Mouse (Mus musculus): ENCODE results near the gene Adgrf5. TPM values are rescaled to one million over a fixed set of nuclear protein-coding genes. Genes with fewer than 3 reads are reported as not detected.

The Adgrf5 gene
- total RNA-seq, 2 experiments from 2014 or later: 78.8 to 85.4 TPM

DNA sequence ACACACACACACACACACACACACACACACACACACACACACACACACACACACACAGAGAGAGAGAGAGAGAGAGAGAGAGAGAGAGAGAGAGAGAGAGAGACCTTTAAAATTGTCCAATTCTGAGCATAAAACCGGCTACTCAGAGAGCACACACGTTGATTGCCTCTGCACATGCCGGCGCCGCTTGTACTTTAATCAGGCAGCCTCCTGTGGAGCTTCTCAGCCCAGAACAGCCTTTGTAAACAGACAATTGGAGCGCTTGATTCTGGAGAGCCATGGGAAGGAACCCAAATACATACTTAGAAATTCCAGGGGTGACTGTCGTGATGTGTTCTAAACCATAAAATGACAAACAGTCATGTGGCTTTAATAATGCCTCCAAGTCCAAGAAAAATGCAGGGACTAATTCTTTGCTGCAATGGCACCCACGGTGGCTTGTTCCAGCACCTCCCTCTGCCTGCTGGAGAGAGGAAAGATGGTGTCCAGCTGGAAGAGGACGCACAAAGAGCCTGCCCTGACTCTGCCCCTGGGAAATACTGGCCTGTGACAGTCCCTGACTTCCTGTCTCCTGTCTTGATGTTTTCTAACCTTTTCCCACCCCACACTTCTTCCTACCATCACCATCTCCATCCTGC lies 2.2 kb upstream of the Adgrf5 start:
- TF ChIP-seq CTCF (IDR thresholded peaks at IDR 0.05): no peak
- DNase-seq: no peak
- H3K4me3 ChIP-seq: no peak overlapping the region
- no peak overlapping the region for H3K27ac ChIP-seq
- intact Hi-C loops (cut with DNase I): no loop called here

DNA sequence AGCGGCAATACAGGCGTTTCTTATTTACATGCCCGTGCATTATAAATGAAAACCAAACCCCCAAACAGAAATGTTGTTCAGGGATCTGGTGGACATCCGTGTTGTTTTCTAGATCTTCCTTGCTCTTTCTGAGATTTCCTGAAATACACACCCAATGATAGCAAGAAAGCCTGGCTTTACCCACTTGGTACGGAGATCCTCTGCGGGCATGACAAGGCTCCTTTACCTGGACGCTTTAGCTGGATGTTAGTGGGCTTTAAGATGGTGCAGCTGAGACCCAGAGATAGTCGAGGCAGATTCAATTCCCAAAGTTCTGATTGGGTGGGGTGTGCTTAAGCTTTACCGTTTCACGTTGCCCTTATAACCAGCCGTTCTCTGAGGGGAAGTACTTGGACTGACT lies 770 bp downstream of the Adgrf5 start:
- TF ChIP-seq CTCF (IDR thresholded peaks at IDR 0.05): no peak
- Histone ChIP-seq H3K4me3 (peak overlapping the region; percentile 67), H3K27ac (peak overlapping the region; percentile 81)
- DNase-seq: no peak
- intact Hi-C loops (cut with DNase I): no loop called here

DNA sequence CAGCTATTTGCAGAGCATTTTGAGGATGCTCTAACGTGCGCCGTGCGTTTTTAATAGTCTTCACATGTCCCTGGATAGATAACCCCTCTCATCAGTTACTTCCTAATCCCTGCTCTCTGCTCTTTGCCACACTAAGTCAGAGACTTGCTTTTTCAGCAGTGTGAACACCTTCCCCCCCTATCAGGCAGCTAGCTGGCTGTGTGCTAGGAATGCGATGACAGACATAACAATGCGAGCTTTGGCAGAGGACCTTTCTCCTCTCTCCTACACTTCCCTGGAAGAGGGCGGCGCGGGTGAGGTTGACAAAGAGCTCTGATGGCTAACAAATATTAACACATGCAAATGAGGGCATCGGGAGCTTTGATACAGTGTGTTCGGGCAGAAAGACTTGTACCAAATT lies 2.1 kb downstream of the Adgrf5 start:
- no peak for TF ChIP-seq CTCF (IDR thresholded peaks at IDR 0.05)
- intact Hi-C loops (cut with DNase I): loop anchor here (2.0 kb wide), 1 partner anchor 30 kb away; no protein-coding TSS in a partner anchor
- Histone ChIP-seq H3K4me3 (peak overlapping the region; percentile 67), H3K27ac (peak overlapping the region; percentile 81)
- no peak for DNase-seq

DNA sequence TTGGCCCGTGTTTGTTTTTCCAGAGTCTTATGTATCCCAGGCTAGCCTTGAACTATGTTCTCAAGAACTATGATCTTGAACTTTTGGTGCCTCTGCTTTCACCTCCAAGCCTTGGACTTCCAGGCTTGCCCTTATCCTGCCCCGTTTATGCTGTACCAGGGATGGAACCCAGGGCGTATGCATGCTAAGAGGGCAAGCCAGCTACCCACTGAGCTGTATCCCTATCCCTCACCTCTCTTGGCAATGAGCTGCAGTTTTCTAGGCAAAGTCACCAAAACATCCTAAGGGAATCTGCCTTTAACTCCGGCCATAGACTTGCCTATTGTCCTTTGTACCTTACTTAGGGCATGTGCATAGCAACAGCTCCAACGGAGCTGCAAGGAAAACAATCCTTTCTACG lies 2.6 kb downstream of the Adgrf5 start:
- Histone ChIP-seq H3K4me3 (peak overlapping the region; percentile 67), H3K27ac (peak overlapping the region; percentile 81)
- intact Hi-C loops (cut with DNase I): loop anchor here (2.0 kb wide), 1 partner anchor 30 kb away; no protein-coding TSS in a partner anchor
- no peak for DNase-seq
- no peak for TF ChIP-seq CTCF (IDR thresholded peaks at IDR 0.05)

DNA sequence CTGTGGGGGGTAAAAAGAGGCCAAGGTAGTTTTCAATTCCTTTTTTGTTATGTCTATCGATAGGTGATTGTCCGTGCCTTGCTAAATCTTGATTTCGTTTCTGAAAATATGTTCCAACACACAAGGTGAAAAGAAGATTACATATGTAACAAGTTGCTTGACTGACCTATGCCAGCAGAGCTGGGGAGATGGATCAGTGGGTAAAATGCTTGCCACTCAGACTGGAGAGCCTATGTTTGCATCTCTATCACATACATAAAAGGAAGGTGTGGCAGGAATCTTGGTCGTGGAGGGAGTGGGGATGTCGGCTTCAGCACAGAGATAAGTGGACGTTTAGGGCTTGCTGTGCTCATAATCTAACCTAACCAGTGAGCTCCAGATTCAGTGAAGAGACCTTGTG lies 3.7 kb downstream of the Adgrf5 start:
- intact Hi-C loops (cut with DNase I): loop anchor here (2.0 kb wide), 1 partner anchor 29 kb away; no protein-coding TSS in a partner anchor
- Histone ChIP-seq H3K4me3 (peak overlapping the region; percentile 67), H3K27ac (peak overlapping the region; percentile 81)
- DNase-seq: no peak
- no peak for TF ChIP-seq CTCF (IDR thresholded peaks at IDR 0.05)

DNA sequence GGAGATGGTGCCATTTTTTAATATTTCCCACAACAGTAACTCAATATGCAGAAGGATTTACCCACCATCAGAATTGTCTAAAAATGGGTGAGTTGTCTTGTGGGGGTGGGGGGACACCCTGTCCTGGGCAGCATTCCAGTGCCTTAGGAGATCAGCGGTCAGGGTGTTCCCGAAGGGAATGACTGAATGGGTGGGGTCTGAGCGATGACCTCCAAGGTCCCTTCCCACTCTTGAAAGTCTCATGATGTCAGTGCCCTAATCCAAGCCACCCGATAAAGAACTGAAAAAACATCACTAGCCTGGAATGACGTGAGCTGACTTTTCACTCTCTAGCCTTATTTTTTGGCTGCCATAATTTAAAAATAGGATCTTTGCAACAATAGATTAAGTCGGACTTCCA lies 5.0 kb downstream of the Adgrf5 start:
- intact Hi-C loops (cut with DNase I): no loop called here
- peak; percentile 42 for DNase-seq
- H3K4me3 ChIP-seq: peak overlapping the region; percentile 38
- H3K27ac ChIP-seq: peak overlapping the region; percentile 75
- TF ChIP-seq CTCF (IDR thresholded peaks at IDR 0.05): no peak

DNA sequence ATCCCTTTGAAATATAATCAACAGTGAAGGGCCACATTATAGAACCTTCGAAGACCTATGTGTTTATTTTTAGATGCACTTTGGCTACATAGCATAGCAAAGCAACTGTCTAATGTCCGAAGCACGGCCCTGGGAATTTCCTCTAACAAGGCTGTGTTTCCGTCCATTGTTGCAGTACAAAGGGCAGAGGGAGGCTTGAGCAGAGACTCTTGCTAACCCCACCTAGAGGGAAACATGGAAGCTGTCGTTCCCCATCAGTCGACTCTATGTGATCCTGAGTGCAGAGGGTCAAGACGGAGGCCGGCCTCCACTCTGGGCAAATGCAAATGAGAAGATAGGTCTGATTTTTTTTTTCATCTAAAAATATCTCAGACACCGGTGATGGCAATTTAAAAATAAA lies 6.2 kb downstream of the Adgrf5 start:
- intact Hi-C loops (cut with DNase I): no loop called here

DNA sequence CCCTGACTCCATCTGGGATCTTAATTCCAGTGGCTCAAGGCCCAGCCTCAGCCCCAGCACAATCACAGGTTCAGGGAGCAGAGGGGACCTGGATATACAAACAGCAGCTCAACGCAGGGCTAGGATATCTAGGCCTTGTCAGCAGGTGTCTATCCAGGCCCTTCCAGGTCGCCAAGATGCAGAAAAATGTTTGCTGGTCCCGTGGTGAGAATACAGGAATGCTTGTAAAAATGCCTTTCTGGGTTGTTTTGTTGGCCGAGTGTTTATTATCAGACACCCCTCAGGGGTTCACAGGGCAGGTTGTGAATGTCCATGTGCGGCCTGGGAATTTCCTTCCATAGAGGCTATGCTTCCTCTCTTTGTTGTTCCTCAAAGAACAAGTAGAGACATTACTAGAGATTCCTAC lies 7.9 kb downstream of the Adgrf5 start:
- intact Hi-C loops (cut with DNase I): no loop called here
- Histone ChIP-seq H3K27ac (peak overlapping the region; percentile 84), H3K4me3 (peak overlapping the region; percentile 38)
- DNase-seq: peak; percentile 33
- TF ChIP-seq CTCF (IDR thresholded peaks at IDR 0.05): no peak

More for the DNA sequence above, 6.2 kb downstream of the Adgrf5 start:
- TF ChIP-seq CTCF (IDR thresholded peaks at IDR 0.05): no peak
- Histone ChIP-seq H3K27ac (peak overlapping the region; percentile 84), H3K4me3 (peak overlapping the region; percentile 38)
- peak; percentile 27 for DNase-seq

DNA sequence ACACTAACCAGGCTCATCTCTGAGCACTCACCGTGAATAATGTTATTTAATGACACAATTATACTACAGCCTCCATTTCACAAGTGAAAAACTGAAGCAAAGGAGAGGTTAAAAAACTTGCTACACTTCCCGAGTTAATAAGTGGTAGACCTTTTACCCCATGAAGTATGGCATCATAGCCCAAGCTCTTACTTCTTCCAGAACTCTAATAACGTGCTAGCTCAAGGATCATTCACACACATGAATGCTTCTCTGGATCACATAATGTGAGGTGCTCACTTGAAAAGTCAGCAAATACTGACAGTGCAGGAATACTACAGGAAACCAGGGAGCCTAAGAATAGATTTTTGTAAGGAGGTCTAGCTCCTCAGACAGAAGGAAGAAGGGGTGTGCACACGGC lies 12.4 kb downstream of the Adgrf5 start:
- intact Hi-C loops (cut with DNase I): no loop called here
- peak overlapping the region; percentile 51 for H3K27ac ChIP-seq
- TF ChIP-seq CTCF (IDR thresholded peaks at IDR 0.05): no peak
- DNase-seq: no peak
- no peak overlapping the region for H3K4me3 ChIP-seq

DNA sequence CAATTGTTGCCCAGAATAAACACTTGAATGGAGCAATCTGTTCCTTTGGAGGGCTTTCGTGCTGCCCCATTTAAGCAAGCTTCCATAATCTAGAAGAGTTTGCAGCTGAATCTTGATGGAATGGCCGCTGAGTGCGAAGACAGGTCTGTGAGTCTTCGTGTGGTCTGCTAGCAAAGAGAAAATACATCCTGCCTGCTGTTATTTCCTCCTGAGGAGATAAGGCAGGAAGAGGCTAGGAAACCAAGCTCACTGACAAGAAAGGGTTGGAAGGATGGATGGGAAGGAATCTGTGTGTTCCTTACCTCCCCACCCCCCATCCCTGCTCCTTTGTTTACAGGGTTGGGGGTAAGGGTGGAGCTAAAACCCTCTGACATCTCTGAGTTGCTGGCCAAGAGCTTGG lies 13.8 kb downstream of the Adgrf5 start:
- DNase-seq: no peak
- TF ChIP-seq CTCF (IDR thresholded peaks at IDR 0.05): no peak
- intact Hi-C loops (cut with DNase I): no loop called here
- H3K4me3 ChIP-seq: no peak overlapping the region
- peak overlapping the region; percentile 77 for H3K27ac ChIP-seq

DNA sequence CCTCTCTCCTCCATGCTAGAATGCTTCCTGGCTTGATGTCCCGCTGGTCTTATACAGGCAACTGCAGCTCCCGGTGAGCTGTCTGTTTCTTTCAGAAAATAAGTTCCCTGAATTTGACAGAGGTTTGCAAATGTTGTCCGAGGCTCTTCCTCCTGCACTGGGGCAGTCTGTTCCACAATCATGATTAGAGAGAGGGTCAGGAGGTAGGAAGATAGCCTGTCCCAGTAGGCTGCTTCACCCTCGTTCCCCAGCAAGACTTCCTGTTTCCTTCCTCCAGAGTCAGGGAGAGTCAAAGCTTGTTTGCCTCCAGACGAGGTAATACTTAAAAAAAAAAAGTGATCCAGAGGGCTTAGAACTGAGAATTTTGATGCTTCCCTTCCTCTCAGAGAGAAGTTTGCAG lies 16.3 kb downstream of the Adgrf5 start:
- no peak for TF ChIP-seq CTCF (IDR thresholded peaks at IDR 0.05)
- H3K4me3 ChIP-seq: peak overlapping the region; percentile 46
- H3K27ac ChIP-seq: peak overlapping the region; percentile 77
- intact Hi-C loops (cut with DNase I): no loop called here
- no peak for DNase-seq

DNA sequence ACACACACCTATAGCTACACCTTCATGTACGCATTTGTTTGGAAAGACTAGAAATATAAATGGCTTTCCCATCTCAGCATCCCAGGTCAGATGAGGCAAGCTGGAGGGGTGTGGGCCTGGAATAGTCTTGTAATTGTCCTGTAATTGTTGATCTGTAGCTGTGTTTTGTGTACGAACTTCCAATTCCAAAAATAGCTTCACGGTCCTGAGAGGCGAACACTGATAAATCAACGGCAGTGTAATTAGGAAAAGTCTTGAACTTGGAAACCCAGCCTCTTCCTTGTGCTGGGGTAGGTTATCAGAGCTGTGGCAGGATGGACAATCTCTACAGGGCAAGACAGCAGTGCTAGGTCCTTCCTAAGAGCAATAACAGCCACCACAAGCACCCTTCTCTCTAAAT lies 18.5 kb downstream of the Adgrf5 start:
- H3K4me3 ChIP-seq: no peak overlapping the region
- peak overlapping the region; percentile 77 for H3K27ac ChIP-seq
- intact Hi-C loops (cut with DNase I): no loop called here
- TF ChIP-seq CTCF (IDR thresholded peaks at IDR 0.05): no peak
- no peak for DNase-seq

DNA sequence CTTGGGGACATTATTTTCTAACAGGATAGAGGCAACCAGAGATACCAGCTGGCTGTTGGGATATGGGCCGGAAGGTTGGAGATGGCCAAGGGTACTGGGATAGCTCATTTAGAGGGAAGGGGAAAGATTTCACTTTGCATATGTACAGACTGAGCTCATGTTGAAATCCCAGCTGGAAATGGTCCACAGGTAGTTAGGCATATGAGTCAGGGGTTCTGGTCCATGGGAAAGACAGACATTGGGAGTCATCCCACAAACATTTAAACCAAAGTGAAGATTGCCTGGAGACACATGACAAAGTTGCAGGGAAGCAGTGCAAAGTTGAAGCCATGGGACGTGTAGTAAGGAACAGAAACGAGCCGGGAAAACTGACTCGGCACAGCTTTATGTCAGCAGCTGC lies 26.1 kb downstream of the Adgrf5 start:
- no peak for DNase-seq
- Histone ChIP-seq H3K4me3 (no peak overlapping the region), H3K27ac (peak overlapping the region; percentile 89)
- intact Hi-C loops (cut with DNase I): no loop called here
- TF ChIP-seq CTCF (IDR thresholded peaks at IDR 0.05): no peak

DNA sequence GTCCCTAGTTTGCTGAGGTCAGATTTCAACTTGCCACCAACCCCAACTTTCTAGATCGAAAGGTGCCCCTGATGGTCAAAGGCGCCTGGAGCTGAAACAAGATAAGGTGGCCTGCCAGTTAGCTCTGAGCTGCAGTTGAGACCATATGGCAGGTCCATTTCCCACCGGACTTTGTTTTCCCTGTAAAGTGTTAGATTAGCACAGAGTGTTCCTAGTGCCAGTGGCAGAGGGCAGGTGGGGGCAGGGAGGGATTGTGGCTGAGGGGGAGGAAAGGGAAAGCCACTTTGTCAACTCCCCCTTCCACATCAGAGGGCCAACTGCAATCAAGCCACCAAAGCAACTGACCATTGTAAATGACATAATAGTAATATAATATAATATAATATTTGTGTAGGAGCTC lies 26.9 kb downstream of the Adgrf5 start:
- H3K27ac ChIP-seq: peak overlapping the region; percentile 89
- intact Hi-C loops (cut with DNase I): no loop called here
- no peak for TF ChIP-seq CTCF (IDR thresholded peaks at IDR 0.05)
- H3K4me3 ChIP-seq: no peak overlapping the region
- DNase-seq: peak; percentile 43

Measured in gastrocnemius, adult 2 months (tissue).